Mouse (Mus musculus) heart, postnatal 4 days (tissue): ENCODE results near the gene Ssh1. TPM values are rescaled to one million over a fixed set of nuclear protein-coding genes. Genes with fewer than 3 reads are reported as not detected.

ENCODE experiments used
- DNase-seq: peaks from one replicate; pipeline ENCODE4 v3.0.0; 2021
- total RNA-seq, 2 experiments: library from RNA; stranded (reverse); gene quantifications; 2 replicates each; pipeline ENCODE4 v1.2.3; 2021

The Ssh1 gene
- total RNA-seq, 2 experiments from 2014 or later, result 24.0 to 25.0 TPM

- DNase-seq, result peak; percentile 53
These were observed 63.6 kb downstream of the Ssh1 start for GRCm38 (mm10) chr5:113929950-113930647.

GRCm38 (mm10) chr5:113929526-113929925 is 64.2 kb downstream of the Ssh1 start:
- DNase-seq, result peak; percentile 5

- no peak for DNase-seq
These were observed 69.1 kb downstream of the Ssh1 start for GRCm38 (mm10) chr5:113924608-113925007.

GRCm38 (mm10) chr5:113921310-113922166 is 72.2 kb downstream of the Ssh1 start:
- no peak for DNase-seq

GRCm38 (mm10) chr5:113919060-113919459 is 74.6 kb downstream of the Ssh1 start:
- peak; percentile 10 for DNase-seq

- DNase-seq, result peak; percentile 47
These were observed 75.0 kb downstream of the Ssh1 start for GRCm38 (mm10) chr5:113918654-113919053.

- no peak for DNase-seq
These were observed 83.0 kb downstream of the Ssh1 start for GRCm38 (mm10) chr5:113910705-113911104.

GRCm38 (mm10) chr5:113910065-113910701 is 83.5 kb downstream of the Ssh1 start:
- DNase-seq, result no peak

GRCm38 (mm10) chr5:113908592-113909441 is 84.9 kb downstream of the Ssh1 start, which contains the start of gene Coro1c:
Coro1c (minus strand) TSS chr5:113908758.
- peak; percentile 100 for DNase-seq

GRCm38 (mm10) chr5:113907786-113908567 is 85.7 kb downstream of the Ssh1 start:
- DNase-seq, result peak; percentile 76

GRCm38 (mm10) chr5:113906958-113907735 is 86.5 kb downstream of the Ssh1 start:
- peak; percentile 71 for DNase-seq

- no peak for DNase-seq
These were observed 88.7 kb downstream of the Ssh1 start for GRCm38 (mm10) chr5:113904987-113905386.

- no peak for DNase-seq
These were observed 90.7 kb downstream of the Ssh1 start for GRCm38 (mm10) chr5:113902983-113903382.

GRCm38 (mm10) chr5:113902017-113902416 is 91.7 kb downstream of the Ssh1 start:
- no peak for DNase-seq

GRCm38 (mm10) chr5:113901074-113901571 is 92.6 kb downstream of the Ssh1 start:
- peak; percentile 68 for DNase-seq

GRCm38 (mm10) chr5:113899543-113899942 is 94.2 kb downstream of the Ssh1 start:
- DNase-seq, result no peak

- no peak for DNase-seq
These were observed 101.7 kb downstream of the Ssh1 start for GRCm38 (mm10) chr5:113892005-113892404.

- DNase-seq, result peak; percentile 57
These were observed 102.8 kb downstream of the Ssh1 start for GRCm38 (mm10) chr5:113890874-113891273.

GRCm38 (mm10) chr5:113889912-113890311 is 103.8 kb downstream of the Ssh1 start:
- no peak for DNase-seq
